ENCODE assay signal across 22 mouse cellular contexts in the genomic region with DNA sequence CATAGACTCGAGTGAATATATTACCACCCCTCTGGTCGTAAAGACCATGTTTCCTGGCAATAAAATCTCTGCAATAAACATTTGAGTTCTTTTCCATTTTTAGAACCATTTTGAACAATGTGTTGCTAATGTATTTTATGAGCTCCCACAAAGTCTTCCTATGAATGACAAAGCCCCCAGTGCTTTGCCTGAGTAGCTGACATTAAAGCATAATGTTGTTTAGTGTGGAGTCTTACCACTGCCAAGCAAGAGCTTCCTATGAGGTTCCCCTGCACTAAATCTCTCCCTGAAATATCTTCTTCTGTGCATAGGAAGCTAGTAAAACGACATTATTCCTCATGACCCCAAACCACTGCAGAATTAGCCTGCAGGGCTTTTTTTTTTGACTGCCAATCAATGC.
DNase-seq lines count a peak whose midpoint lies in the region; ATAC-seq and TF ChIP-seq lines count a peak whose summit lies in the region.
"Had no signal": no experiment of that assay in that cellular context is flagged by ENCODE, and none has a peak within 500 bp of the region (broad histone marks: within the 10 kb centered on the region; RNA-seq: fewer than 3 reads in every experiment).

No protein-coding gene starts in this region.

- no peaks in the 10 kb centered on the region for H3K27me3 ChIP-seq in kidney, embryonic 14.5 days (ENCODE audit: control insufficient read depth, insufficient read depth, low read length)
- no peaks in the 10 kb centered on the region for H3K27me3 ChIP-seq in kidney, embryonic 15.5 days
- H3K27me3 ChIP-seq in kidney, embryonic 16.5 days (ENCODE audit: insufficient read depth, low read length), result no peaks in the 10 kb centered on the region
- no peaks in the 10 kb centered on the region for H3K27me3 ChIP-seq in kidney, postnatal 0 days (ENCODE audit: insufficient read depth, low read length)
- H3K27me3 ChIP-seq: CH12.LX, Patski had no signal

- no peak overlapping the region for H3K9ac ChIP-seq in kidney, embryonic 14.5 days (ENCODE audit: low read depth, low read length)
- H3K9ac ChIP-seq in kidney, embryonic 15.5 days, result no peak overlapping the region
- no peak overlapping the region for H3K9ac ChIP-seq in kidney, embryonic 16.5 days (replicated peaks; ENCODE audit: low read length)
- no peak overlapping the region for H3K9ac ChIP-seq in kidney, postnatal 0 days (ENCODE audit: low read depth, low read length)

- no peaks in the 10 kb centered on the region for H3K4me1 ChIP-seq in kidney, embryonic 14.5 days (ENCODE audit: control insufficient read depth, insufficient read depth, low read length)
- H3K4me1 ChIP-seq in kidney, embryonic 15.5 days, result 0 out of 2 replicates have a peak, but pooled peaks cover 5% of the 10 kb centered on the region
- H3K4me1 ChIP-seq in kidney, embryonic 16.5 days (ENCODE audit: insufficient read depth, low read length), result no peaks in the 10 kb centered on the region
- no peaks in the 10 kb centered on the region for H3K4me1 ChIP-seq in kidney, postnatal 0 days (replicated peaks; ENCODE audit: insufficient read depth, low read length)

- 0 out of 2 replicates have a peak, but pooled peaks have one; percentile 32 for ATAC-seq in kidney, embryonic 14.5 days (ENCODE audit: low FRiP score, low TSS enrichment)
- peak; percentile 49; the same call in 1 of the 2 replicates for ATAC-seq in kidney, embryonic 15.5 days (replicated peaks; ENCODE audit: low FRiP score)
- peak; percentile 71; the same call in 1 of the 2 replicates for ATAC-seq in kidney, embryonic 16.5 days (ENCODE audit: low FRiP score, low TSS enrichment)
- ATAC-seq in kidney, postnatal 0 days (replicated peaks; ENCODE audit: low FRiP score, low read depth), result no peak
- ATAC-seq: activated CD4-positive, CD25-positive, alpha-beta regulatory T cell, adult 4 months; CD4-positive, CD25-positive, alpha-beta regulatory T cell, adult 4 months; Patski had no signal

- H3K4me3 ChIP-seq in kidney, embryonic 14.5 days (ENCODE audit: low read length), result no peak overlapping the region
- H3K4me3 ChIP-seq in kidney, embryonic 15.5 days (replicated peaks), result no peak overlapping the region
- no peak overlapping the region for H3K4me3 ChIP-seq in kidney, embryonic 16.5 days (ENCODE audit: low read length)
- no peak overlapping the region for H3K4me3 ChIP-seq in kidney, postnatal 0 days (replicated peaks; ENCODE audit: low read depth, low read length)

- DNase-seq in kidney, adult 18-20 months, result no peak
- no peak for DNase-seq in kidney, postnatal 25 days
- no peak for DNase-seq in kidney, adult 8-10 months
- peak; percentile 86 for DNase-seq in kidney, postnatal 0 days (ENCODE audit: low spot score)
- DNase-seq in kidney, postnatal 10 days, result no peak
- DNase-seq: adrenal gland, adult 2 months; adrenal gland, adult 8-10 months; adrenal gland, postnatal 10 days; adrenal gland, postnatal 14 days; adrenal gland, postnatal 25 days; adrenal gland, postnatal 36 days; B cell, adult 2 months; cerebellum, adult 11 months; cerebellum, adult 11-12 months had no signal

- no peak overlapping the region for H3K27ac ChIP-seq in kidney, embryonic 14.5 days (ENCODE audit: low read depth, low read length)
- H3K27ac ChIP-seq in kidney, embryonic 15.5 days, result 0 out of 2 replicates have a peak overlapping the region, but pooled peaks have one; percentile 42
- no peak overlapping the region for H3K27ac ChIP-seq in kidney, embryonic 16.5 days (ENCODE audit: low read length)
- H3K27ac ChIP-seq in kidney, postnatal 0 days, result no peak overlapping the region

- no peaks in the 10 kb centered on the region for H3K36me3 ChIP-seq in kidney, embryonic 14.5 days (ENCODE audit: control insufficient read depth, insufficient read depth, low read length)
- H3K36me3 ChIP-seq in kidney, embryonic 15.5 days, result no peaks in the 10 kb centered on the region
- H3K36me3 ChIP-seq in kidney, embryonic 16.5 days (ENCODE audit: insufficient read depth, low read length), result no peaks in the 10 kb centered on the region
- no peaks in the 10 kb centered on the region for H3K36me3 ChIP-seq in kidney, postnatal 0 days (ENCODE audit: insufficient read depth, low read length)
- H3K36me3 ChIP-seq: G1E had no signal

- WGBS in kidney, embryonic 14.5 days, result 35% methylated on average over 3 of the region's 3 CpGs
- WGBS in kidney, embryonic 15.5 days, result 24% methylated on average over 3 of the region's 3 CpGs
- 26% methylated on average over 3 of the region's 3 CpGs for WGBS in kidney, embryonic 16.5 days
- 28% methylated on average over 3 of the region's 3 CpGs for WGBS in kidney, postnatal 0 days

- no peak overlapping the region for H3K4me2 ChIP-seq in kidney, embryonic 14.5 days (replicated peaks; ENCODE audit: low read depth, low read length)
- H3K4me2 ChIP-seq in kidney, embryonic 15.5 days, result no peak overlapping the region
- no peak overlapping the region for H3K4me2 ChIP-seq in kidney, embryonic 16.5 days (replicated peaks; ENCODE audit: low read depth, low read length)
- H3K4me2 ChIP-seq in kidney, postnatal 0 days (ENCODE audit: low read length), result no peak overlapping the region

- no peaks in the 10 kb centered on the region for H3K9me3 ChIP-seq in kidney, embryonic 14.5 days (ENCODE audit: control insufficient read depth, low read length)
- H3K9me3 ChIP-seq in kidney, embryonic 15.5 days (replicated peaks), result no peaks in the 10 kb centered on the region
- H3K9me3 ChIP-seq in kidney, embryonic 16.5 days (ENCODE audit: low read length), result no peaks in the 10 kb centered on the region
- H3K9me3 ChIP-seq in kidney, postnatal 0 days (replicated peaks; ENCODE audit: low read length), result no peaks in the 10 kb centered on the region

- TF ChIP-seq CTCF in kidney, postnatal 0 days (IDR thresholded peaks at IDR 0.05; ENCODE audit: low read depth), result no peak
